Mouse (Mus musculus) adrenal gland, postnatal 10 days (tissue): ENCODE measurements around the gene Mindy4. TPM values are rescaled to one million over a fixed set of nuclear protein-coding genes. Genes with fewer than 3 reads are reported as not detected.

Experiments
- DNase-seq: peaks from one replicate; pipeline ENCODE4 v3.0.0; 2021; ENCODE audit warnings: mixed read lengths
- total RNA-seq, 2 experiments: library from RNA; stranded (reverse); gene quantifications; 2 replicates each; pipeline ENCODE4 v1.2.3; 2021

Gene Mindy4
- total RNA-seq, 2 experiments from 2014 or later, result 4.5 to 6.6 TPM

DNA sequence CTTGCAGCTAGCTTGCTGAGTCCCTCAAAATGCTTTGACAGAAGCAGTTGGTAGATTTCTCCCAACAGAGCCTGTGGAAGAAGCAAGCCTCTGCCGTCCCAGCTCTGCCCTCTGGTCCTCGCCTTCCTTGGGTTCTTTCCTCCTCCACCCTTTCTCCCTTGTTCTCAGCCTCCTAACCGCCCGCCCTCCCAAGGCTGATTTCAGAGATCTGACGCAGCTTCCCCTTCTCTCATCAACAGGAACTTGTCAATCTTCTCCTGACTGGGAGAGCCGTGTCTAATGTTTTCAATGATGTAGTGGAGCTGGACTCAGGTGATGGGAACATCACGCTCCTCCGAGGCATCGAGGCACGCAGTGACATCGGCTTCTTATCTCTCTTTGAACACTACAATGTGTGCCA lies 97.5 kb downstream of the Mindy4 start:
- DNase-seq, result no peak

DNA sequence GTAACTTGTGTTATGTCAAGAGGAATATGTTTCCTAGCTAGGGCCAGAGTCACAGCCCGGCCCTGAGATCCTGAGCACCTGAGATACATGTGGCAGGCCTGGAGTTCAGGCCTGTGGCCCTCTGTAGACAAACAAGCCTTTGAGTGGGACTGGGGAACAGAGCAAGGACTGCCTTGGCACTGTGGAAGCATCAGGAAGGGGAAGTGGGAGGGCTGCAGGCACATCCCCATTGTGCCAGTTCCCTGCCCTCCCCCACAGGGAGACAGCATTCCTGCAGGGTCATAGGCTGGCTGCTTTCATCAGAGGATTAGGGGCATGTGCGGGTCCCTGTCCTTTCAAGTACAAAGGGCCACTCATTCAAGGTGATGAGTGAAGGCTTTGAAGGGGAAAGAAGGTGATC lies 107.0 kb downstream of the Mindy4 start:
- DNase-seq, result no peak

DNA sequence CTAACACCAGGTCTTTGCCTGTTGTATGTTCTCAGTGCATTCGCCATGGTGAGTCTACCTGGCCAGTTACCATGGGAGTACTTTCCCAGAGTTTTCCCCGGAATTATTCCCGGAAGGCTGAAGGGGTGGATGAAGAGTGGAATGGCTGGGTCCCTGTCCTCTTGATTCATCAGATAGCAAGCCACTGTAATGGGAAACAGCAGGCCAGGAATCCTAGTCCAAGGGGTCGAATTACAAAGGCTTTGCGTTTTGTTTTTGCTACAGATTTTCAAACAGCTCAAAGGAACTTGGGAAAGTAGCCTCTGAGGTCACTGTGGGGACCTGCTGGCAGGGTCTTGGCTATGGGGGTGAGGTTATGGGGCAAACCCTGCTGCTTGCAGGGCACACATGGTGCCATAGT lies 108.8 kb downstream of the Mindy4 start:
- no peak for DNase-seq

DNA sequence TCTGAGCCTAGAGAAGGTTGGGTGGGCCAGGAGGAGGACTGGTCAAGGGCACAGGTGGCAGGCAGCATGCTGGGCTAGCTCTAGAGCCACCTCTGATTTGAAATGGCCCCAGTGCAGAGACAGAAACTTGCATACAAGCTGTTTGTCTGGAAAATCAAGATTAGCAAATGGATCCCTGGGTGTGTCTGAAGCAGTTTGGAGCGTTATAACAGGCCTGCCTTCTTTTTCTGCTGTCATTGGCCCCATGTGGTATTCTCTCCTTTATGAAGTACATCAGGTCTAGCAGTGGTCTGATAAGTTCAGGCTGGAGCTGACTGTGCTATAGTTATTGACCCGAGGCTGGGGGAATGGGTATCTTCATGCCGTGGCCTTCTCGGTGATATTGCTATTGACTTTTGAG lies 110.7 kb downstream of the Mindy4 start:
- DNase-seq, result no peak

DNA sequence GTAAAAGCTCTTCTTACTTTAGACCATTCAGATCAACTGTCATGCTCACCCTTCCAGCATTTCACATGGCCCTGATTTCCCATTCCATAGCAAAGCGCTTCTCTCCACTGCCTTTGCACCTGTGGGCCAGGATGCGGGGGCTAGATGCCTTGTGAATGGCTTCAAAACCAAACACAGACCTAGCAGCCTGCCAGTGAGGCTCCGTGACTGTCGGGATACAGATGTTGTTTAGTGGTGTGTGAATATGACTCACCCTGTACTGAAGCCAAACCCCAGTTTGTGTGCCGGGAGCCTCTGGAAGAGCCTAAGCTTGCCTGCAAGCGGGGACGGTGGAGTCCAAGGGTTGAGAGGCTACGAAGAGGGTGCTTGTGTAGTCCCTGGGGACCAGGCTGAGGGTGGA lies 111.4 kb downstream of the Mindy4 start:
- DNase-seq, result no peak

DNA sequence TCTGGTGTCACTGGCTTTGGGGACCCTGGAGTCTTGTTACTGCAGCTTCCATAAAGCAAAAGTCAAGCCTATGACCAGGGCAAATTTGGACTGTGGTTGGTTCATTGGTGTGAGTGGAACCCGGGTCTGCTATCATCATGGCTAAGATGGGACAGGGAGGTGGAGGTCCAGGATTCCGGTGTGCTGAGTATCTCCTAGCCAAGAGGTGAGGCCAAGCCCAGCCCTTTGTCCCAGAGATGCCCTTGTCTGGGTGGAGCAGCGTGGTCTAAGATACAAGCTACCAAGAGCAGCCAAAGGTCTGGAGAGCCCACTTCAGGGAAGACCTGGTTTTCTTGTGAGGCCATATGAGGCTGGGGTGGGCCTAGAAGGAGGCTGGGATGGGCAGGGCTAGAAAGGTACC lies 115.4 kb downstream of the Mindy4 start:
- no peak for DNase-seq

DNA sequence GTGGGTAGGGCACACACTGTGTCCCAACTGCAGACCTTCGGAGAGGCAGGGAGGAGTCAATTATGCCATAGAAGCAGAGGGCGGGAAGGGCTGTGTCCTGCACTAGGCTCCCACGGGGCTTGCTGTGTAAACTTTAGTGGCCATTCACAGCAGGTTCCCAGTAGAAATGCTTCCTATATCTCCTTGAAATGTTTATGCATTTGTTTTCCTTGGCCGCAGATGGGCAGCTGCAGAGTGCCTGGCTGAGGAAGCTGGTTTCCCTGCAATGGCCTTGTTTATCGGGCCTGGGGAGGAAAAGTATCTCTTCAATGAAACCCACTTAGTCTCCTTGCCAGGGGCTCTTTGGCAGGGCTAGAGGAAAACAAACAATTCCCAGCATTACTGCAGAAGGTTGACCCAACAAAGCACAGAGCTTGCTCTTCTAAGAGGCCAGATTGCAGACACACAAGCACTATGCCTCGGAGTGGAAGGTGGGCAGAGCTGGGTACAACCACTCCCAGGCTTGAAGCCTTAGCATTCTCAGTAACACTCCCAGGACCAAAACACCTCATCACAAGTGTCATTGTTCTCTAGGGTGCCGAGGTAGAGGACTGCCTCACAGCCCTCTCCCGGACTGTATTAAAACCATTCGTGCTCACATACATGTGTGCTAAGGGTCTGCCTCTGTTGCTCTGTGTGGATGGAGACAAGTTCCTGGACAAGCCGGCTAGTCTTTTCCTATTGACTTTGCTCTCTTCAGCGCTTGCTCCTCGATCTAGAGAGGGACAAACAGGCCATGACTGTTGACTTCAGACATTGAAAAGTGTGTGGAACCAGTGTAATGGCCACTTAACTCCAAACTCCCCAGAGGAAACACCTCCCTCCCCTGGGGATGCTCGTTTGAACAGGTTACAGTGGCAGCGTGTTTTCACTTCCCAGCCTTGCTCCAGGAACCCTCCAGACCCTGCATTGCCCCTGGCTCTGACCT lies 116.7 kb downstream of the Mindy4 start:
- no peak for DNase-seq

DNA sequence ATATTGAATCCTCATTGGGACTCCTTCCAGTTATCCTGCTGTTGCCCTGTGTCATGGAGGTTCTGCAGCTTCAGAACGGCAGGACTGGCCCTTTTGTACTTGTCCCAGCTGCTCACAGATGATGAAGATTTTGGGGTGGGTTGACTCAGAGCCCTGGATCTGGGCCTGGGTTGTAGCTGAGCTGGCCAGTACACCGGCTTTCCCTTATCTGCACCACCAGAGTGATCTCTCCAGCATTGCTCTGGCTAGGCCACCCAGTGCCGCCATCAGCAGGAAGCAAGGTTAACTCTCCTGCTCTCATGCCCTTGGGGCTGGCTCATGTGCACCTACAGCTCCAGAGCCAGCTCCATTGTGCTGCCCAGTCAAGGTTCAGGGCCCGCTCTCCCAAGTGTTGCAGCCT lies 117.7 kb downstream of the Mindy4 start:
- DNase-seq, result no peak

DNA sequence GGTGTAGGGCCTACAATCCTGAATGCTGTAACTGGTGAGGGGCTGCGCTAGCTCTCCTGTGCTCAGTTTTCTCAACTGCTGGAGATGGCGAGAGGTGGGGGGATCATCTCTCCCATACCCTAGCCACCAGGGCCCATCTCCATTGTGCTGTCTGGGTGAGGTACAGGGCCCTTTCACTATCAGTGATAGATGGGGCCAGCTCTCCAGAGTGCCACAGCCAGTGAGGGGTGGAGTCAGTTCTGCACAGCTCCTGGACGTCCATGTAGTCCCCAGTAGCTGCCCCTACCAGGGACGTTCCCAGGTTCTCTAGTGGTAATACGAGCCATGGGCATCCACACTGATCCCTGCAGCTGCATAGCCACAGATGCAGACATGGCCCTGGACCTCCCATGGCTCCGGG lies 118.3 kb downstream of the Mindy4 start:
- DNase-seq, result no peak

DNA sequence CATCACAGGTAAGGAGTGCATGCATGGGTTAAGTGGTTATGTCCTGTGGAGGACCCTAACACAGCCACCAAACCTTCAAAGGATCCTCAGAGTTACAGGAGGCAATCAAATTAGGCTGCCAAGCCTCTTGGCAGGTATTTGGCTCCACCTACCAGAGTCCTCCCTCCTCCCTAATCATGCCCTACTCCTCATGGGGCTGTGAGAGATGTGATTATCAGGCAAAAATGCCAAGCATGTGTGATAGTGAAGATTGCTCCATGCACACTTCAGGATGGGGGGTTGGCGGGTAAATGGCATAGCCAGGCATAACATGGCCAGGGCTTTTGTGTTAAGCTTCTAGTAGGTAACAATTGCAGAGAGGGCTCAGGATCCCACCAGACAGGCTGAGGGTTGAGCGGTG lies 119.8 kb downstream of the Mindy4 start:
- no peak for DNase-seq

DNA sequence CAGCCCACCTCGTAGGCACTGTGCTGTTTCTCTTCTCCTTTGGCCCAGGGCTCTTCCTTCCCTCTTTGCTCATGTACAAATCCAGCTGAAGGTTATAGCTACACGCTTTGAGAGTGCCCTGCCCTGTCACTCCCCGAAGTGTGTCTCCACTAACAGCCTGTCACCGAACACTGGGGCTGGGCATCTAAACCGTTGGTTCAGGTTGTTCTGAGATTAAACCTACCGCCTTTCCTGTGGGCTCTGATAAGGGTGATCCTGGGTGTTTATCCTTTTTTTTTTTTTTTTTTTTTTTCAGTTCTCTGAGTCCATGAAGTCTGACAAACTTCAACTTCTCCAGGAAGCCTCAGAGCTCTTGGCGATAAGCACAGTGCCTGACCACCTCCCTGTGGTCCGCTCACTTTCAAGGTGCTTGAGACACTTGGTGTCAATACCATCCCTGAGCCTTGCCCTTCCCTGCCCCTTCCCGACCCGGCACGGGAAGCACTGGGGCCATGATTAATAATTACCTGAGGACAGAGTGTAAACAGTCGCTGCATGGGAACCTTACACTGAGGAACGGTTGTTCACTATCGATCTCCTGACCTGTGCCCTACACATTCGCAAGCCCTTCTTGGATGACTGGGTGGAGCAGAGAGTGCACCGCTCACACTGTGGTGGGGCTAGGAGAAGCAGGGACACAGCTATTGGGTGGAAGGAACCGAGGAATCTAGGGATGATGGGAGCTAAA lies 120.9 kb downstream of the Mindy4 start:
- no peak for DNase-seq

DNA sequence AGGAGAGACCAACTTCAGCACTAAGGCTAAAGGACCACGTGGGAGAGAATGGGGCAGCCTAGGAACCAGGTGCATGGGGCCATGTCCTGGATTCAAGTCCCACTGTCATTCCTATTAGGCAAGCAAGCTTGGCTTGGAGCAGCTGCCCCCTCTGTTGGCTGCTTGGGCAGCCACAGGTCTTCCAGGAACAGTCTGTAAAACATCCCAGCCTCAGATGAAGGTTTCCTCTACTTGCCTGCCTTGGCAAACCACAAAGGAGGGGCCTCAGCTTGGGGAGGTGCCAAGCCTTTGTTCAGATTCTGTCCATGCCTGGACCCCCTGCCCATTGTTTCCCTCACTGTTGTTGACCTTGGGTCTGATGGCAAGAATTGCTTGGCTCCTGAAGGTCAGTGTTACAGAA lies 121.6 kb downstream of the Mindy4 start:
- no peak for DNase-seq

DNA sequence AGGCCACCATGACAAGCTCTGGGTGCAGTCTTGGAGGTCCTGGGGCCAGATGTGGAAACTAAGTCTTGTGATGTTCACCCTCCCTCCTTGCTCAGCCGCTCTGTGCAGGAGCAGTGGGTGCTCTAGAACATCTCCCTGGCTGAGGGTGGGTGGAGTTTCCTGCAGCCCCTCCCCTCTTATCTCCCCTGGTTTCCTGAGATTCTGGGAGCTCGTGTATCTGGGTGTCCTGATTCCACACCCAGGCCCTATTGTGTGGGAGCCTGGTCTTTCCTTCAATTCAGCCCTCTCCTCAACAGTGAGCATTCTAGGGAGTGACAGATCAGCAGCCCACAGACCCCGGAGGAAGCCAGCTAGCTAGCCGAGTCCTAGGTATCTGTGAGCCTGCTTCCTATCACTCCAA lies 123.1 kb downstream of the Mindy4 start:
- DNase-seq, result no peak

DNA sequence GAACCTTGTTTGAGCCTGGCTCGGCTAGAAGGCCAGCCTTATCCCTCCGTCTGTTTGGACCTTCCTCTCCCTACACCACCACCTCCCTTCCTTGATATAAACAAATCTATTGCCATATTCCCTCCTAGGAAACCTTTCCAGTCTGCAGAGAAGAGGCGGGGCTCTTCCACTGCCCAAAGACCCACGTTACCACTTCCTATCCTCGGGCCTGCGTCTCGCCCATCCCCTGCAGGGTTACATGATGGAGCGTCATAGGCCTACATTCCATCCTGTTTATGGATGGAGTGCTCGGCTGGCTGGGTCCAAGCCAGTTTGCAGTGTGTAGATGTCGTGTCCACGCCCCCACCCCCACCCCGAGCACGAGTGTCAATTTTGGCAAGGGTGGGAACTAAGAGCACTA lies 124.1 kb downstream of the Mindy4 start:
- no peak for DNase-seq

DNA sequence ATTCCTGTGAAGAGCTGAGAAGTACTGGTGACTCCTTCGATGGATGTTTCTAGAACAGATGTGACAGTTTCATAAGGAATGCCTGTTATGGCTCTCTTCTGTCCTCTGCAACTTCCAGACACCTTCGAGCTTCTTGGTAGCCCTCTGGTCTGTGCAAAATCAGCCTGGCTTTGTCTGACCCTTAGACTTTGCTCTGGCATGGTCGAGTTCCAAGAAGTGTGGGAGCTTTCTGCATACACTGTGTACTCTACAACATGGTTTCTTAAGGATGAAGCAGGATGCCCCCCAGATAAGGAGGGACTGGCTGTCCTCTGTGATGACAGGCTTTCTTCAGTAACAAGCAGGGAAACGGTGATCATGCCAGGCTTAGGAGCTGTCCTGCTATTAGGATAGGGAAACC lies 125.0 kb downstream of the Mindy4 start:
- DNase-seq, result no peak

DNA sequence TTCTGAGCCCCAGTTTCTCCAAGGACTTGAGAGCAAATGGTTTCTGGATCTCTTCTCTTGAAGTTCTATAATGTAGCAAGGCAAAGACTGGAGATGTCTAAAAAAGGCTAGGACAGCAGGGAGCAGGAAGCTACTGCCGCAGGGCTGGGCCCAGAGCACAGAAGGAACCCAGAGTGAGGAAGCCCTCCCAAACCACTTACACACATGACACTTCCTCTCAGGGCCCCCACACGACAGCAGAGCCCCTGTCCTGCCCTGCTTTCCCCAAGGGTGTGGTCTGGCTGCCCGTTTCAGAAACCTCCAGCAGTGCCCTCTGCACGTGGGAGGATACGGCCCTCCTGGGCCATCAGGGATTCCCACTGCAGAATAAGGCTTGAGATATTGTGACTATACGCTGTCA lies 128.1 kb downstream of the Mindy4 start:
- DNase-seq, result no peak

DNA sequence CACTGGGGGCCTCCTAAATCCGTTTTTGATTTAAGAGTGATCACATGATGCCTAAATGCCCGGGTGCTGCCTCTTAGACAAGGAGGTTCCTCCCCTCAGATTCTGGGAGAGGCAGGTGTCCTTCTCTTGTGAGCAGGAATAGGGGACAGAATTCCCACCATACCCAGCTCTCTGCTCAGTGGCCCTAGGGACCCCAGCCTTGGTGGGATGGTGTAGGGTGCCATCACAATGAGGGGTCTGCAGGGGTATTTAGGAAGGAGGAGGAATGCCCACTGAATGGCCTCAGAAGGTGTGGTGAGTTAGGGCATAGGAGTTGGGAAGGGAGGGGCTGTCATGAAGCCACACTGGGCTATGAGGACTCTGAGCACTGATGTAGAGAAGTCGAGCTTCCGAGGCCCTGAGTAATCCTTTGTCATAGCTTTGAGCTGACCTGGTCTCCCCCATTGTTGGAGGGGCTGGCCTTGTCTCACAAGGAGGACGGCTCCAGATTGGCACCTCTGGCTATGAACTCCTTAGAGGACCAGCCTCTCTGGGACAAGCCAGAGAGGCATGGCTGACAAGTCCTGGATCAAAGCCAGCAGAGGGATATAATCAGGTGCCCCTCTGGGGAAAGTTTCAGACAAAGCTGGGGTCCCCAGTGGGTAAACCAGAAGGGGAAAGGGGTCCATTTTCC lies 129.1 kb downstream of the Mindy4 start:
- no peak for DNase-seq

DNA sequence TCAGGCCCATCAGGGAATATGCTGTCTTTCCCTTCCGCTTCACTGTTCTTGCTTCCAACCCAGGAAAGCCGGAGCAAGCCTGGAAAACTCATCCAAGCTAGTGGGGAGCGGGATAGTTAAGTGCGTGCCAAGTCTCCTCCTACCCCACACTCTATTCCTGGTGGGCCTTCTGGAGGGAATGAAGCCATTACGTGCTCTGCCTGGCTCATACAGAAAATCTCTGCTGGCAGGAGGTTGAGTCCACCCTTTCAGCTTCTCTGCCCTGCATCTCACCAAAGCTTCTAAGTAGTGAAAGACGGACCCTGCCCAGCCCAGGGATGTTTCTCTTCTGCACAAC lies 129.6 kb downstream of the Mindy4 start:
- no peak for DNase-seq

DNA sequence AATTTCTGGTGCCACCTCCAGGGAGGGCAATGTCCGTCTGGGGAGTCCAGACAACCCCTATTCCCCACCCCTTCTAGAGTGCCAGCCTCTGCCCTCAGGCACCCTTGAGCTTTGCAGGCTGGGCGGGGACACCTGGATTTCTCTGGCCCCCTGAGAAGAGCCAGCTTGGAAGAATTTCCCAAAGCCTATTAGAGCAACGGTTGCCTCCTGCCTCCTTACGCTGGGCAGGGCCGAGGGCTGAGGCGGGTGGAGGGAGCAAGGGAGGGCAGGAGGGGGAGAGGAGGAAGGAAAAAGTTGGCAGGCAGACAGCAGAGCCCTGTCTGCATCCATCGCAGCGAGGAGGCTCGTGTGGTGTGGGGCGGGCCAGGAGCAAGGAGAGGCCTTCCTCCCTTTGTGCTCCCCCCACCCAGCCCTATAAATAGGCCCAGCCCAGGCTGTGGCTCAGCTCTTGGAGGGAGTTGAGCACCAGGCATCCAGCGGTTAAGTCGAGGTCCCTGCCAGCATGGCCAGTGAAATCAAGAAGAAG lies 132.9 kb downstream of the Mindy4 start, which contains the start of gene Aqp1:
Aqp1 (plus strand) TSS at position 444 of the 526 bp plus-strand sequence.
- peak; percentile 58 for DNase-seq

DNA sequence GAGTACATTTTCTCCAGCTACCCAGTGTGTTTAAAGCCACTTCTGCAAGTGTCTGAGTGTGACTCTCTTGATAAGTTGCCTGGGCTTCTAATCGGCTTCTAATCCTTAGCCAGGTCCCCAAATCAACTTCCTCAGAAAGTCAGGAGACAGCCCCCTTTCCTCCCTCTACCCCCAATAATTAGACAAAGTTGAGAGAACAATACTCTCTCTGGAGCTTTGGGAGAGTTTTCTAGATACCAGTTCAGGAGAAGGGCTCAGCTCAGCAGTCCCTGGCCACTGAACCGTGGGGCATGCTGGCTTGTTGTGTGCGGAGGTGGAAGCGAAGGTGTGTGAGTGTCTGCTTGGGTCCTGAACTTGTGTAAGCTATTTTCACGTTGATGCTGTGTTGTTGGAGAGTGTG lies 134.1 kb downstream of the Mindy4 start:
- no peak for DNase-seq

DNA sequence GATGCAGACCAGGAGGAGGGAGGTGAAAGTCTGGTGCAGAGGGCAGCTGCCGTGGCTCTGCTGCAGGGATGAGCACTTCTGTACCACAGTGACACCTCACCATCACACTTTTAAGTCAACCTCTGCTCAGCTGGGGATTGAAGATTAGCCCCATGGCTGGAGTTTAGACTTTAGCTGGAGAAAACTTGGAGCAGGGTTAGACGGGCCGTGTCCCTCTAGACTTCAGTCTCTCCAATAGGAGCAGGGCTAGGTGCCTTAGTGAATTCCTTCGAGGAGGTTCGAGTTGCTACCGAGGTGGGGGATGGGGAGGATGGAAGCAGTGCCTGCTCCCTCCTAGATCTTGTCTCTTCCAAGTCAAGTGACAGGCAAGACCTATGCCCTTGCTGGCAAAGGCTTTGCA lies 134.9 kb downstream of the Mindy4 start:
- no peak for DNase-seq

DNA sequence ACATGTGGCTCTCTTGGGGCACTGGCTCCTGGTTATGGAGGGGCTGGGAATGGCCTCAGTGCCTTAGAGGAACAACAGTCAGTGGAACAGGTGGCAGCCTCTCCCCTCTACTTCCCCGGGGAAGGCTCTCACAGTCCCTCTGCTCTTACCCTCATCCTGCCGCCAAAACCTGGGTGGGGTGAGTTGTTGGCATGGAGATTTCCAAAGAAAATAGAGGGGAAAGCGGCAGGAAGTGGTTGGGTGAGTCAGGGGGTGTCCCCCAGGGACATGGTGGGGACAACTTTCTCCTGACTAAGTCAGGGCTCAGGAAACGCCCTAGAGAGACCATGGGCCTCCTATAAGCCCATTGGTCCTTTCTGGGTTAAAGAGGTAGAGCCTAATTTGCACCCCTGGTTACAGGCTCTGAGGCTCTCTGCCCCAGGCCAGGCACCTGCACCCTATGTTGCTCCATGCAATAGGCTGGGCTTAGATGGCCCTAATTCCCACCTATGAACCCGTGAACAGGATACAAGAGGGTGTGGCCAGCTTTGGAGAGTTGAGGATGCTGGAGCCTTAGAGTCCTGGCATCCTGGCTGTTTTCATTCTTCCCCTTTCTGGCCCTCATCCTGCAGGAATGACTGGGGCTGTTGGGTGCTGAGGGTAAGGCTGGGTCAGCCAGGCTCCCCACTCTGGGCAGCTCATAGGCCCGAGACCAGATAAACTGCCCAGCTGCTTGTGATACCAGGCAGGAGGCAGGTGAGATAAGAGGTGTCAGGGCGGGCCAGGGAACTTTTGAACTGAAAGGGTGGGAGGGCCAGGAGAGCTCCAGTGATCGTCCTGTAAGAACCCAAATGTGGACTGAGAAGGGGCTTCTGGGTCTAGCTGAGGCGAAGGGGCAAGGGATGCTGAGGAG lies 136.0 kb downstream of the Mindy4 start:
- DNase-seq, result no peak
